Mouse (Mus musculus): ENCODE measurements around the gene Atp2a1. TPM values are rescaled to one million over a fixed set of nuclear protein-coding genes. Genes with fewer than 3 reads are reported as not detected.
A peak's percentile ranks its signal among the peaks of the same experiment; 100 is the strongest.

Atp2a1 gene
- polyA plus RNA-seq, 2 experiments = 0.16 TPM; not detected in 1

DNA sequence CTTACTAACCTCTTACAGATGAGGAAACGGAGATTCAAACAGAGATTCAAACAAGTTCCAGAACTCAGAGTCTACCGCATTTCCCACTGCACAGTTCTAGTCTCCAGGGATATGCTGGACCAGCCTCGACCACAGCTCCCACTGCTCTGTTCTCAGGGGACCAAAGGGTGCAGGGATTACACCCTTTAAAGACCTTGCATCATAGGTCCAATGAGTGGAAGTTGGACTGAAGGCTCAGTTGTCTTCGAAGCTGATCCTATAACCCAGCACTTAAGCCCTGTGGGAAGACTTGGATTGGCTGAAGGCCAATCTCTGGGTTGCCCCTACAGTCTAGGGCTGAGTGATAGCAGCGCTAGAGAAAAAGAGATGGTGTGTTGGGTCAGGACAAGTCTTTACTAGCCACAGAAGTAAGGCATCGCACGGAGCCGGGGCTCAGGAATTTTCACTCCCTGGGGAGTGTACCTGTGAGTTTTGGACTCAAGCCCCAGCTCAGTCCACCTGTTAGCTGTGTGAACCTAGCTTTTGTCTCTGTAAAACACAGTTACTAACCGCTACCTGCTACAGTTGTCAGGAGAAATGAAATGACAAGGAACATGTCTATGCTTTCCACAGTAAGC is 10.7 kb upstream of the Atp2a1 start:
- H3K9me3 ChIP-seq (ENCODE audit: control insufficient read depth, low read length) = no peaks in the 10 kb centered on the region
- H3K36me3 ChIP-seq (replicated peaks; ENCODE audit: control insufficient read depth, insufficient read depth, low read depth) = no peaks in the 10 kb centered on the region; the same call in 1 of the 2 replicates
- peaks cover 4 to 15% of the 10 kb centered on the region in 2 experiments for H3K4me1 ChIP-seq (replicated peaks; ENCODE audit: control insufficient read depth in 2 of 2, insufficient read depth in 2 of 2, low read length in 1 of 2)
- H3K9ac ChIP-seq (replicated peaks) = no peak overlapping the region
- no peak for DNase-seq (ENCODE audit: low read depth in 3 of 3, low spot score in 3 of 3)
- TF ChIP-seq EP300 (IDR thresholded peaks at IDR 0.05; ENCODE audit: low read depth) (no peak), CTCF (IDR thresholded peaks at IDR 0.05; ENCODE audit: low read depth) (no peak)
- no peaks in the 10 kb centered on the region for H3K27me3 ChIP-seq (ENCODE audit: control insufficient read depth, insufficient read depth, low read length)
- H3K27ac ChIP-seq = no peak overlapping the region
- peak overlapping the region; percentile 92 for H3K4me2 ChIP-seq (ENCODE audit: low read depth)
- 79% methylated on average over 9 of the region's 9 CpGs for WGBS (ENCODE audit: insufficient replicate concordance)
- no peak for ATAC-seq (ENCODE audit: insufficient read depth)
- peak overlapping the region; percentile 88 to 100; a peak in 3 of 4 replicates for H3K4me3 ChIP-seq (ENCODE audit: insufficient read depth in 1 of 2, low read depth in 2 of 2, low read length in 2 of 2)

DNA sequence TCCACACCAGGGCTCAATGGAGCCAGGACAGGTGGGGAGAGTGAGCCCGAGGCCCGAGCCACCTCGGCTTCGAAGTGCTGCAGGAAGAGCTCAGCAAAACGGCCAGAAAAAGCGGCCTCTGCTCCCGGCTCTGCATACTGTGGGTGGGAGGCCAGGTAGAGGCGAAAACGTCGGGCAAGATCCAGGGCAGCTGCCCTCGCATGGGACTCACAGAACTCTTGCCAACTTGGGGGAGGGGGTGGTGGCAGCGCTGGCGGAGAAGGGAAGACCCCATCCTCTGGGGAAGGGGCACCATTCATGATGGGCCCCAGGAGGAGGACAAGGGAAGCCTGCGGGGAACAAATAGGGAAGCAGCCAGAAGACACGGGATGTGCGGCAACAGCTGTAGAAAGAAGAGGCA is 9.8 kb upstream of the Atp2a1 start:
- no peak for ATAC-seq (ENCODE audit: insufficient read depth)
- DNase-seq (ENCODE audit: low read depth in 3 of 3, low spot score in 3 of 3) = no peak
- Histone ChIP-seq H3K4me2 (ENCODE audit: low read depth) (peak overlapping the region; percentile 92; the same call in 1 of the 2 replicates), H3K9me3 (ENCODE audit: control insufficient read depth, low read length) (no peaks in the 10 kb centered on the region), H3K9ac (replicated peaks) (no peak overlapping the region), H3K4me1 (replicated peaks; ENCODE audit: control insufficient read depth in 2 of 2, insufficient read depth in 2 of 2, low read length in 1 of 2) (peaks cover 4 to 15% of the 10 kb centered on the region in 2 experiments), H3K36me3 (replicated peaks; ENCODE audit: control insufficient read depth, insufficient read depth, low read depth) (no peaks in the 10 kb centered on the region; the same call in 1 of the 2 replicates), H3K27ac (no peak overlapping the region), H3K27me3 (ENCODE audit: control insufficient read depth, insufficient read depth, low read length) (no peaks in the 10 kb centered on the region), H3K4me3 (ENCODE audit: insufficient read depth in 1 of 2, low read depth in 2 of 2, low read length in 2 of 2) (no peak overlapping the region)
- TF ChIP-seq CTCF (IDR thresholded peaks at IDR 0.05; ENCODE audit: low read depth) = no peak
- 41% methylated on average over 16 of the region's 16 CpGs for WGBS (ENCODE audit: insufficient replicate concordance)

DNA sequence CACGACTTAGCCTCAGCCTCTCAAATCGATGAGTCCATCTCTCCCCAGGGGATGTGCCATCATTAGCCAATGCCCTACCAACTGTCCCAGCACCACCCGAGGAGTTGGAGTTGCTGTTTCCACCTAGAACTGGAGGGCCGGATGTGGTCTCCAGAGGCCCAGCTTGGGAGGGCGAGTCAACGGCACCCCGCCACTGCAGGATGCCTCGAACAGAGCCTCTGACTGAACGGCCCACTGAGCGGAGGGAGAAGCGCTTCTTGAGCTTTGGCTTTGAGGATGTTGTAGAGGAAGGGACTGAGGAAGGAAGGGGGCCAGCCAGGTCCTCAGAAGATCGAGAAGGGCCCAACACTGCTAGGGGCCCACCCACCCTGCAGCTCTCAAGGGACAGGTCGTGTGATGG is 9.4 kb upstream of the Atp2a1 start:
- ATAC-seq (ENCODE audit: insufficient read depth) (no peak), DNase-seq (ENCODE audit: low read depth in 3 of 3, low spot score in 3 of 3) (no peak)
- Histone ChIP-seq H3K27ac (no peak overlapping the region), H3K36me3 (replicated peaks; ENCODE audit: control insufficient read depth, insufficient read depth, low read depth) (no peaks in the 10 kb centered on the region; the same call in 1 of the 2 replicates), H3K9ac (replicated peaks) (no peak overlapping the region), H3K4me3 (ENCODE audit: insufficient read depth in 1 of 2, low read depth in 2 of 2, low read length in 2 of 2) (no peak overlapping the region), H3K4me2 (ENCODE audit: low read depth) (no peak overlapping the region; the same call in 1 of the 2 replicates), H3K27me3 (ENCODE audit: control insufficient read depth, insufficient read depth, low read length) (no peaks in the 10 kb centered on the region), H3K9me3 (ENCODE audit: control insufficient read depth, low read length) (no peaks in the 10 kb centered on the region), H3K4me1 (replicated peaks; ENCODE audit: control insufficient read depth in 2 of 2, insufficient read depth in 2 of 2, low read length in 1 of 2) (peaks cover 4 to 15% of the 10 kb centered on the region in 2 experiments)
- 34% methylated on average over 13 of the region's 13 CpGs for WGBS (ENCODE audit: insufficient replicate concordance)
- TF ChIP-seq CTCF (IDR thresholded peaks at IDR 0.05; ENCODE audit: low read depth) (no peak), EP300 (IDR thresholded peaks at IDR 0.05; ENCODE audit: low read depth) (no peak)

DNA sequence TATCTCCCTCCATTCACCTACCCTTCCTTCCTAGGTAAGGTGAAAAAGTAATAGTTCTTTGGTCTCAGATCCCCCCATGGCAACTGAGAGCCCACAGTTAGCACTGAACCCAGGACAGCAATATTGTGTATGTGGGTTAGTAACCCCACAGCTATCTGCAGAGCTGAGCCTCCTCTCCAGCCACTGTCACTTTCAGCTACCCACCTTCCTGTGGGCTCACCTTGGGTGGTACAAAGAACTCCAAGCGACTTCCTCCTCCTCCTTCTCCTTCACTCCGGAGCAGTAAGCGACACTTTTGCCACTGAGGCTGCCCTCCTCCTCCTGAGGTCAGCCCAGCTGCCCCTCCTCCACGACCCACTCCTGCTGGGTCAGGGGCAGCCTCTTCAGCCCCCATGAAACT is 8.9 kb upstream of the Atp2a1 start:
- TF ChIP-seq CTCF (IDR thresholded peaks at IDR 0.05; ENCODE audit: low read depth) (no peak), EP300 (IDR thresholded peaks at IDR 0.05; ENCODE audit: low read depth) (no peak)
- no peak overlapping the region for H3K4me2 ChIP-seq (ENCODE audit: low read depth)
- ATAC-seq (ENCODE audit: insufficient read depth) (no peak), DNase-seq (ENCODE audit: low read depth in 3 of 3, low spot score in 3 of 3) (no peak)
- no peaks in the 10 kb centered on the region for H3K27me3 ChIP-seq (ENCODE audit: control insufficient read depth, insufficient read depth, low read length)
- H3K4me1 ChIP-seq (replicated peaks; ENCODE audit: control insufficient read depth in 2 of 2, insufficient read depth in 2 of 2, low read length in 1 of 2) = peaks cover 4 to 15% of the 10 kb centered on the region in 2 experiments
- no peaks in the 10 kb centered on the region; the same call in 1 of the 2 replicates for H3K36me3 ChIP-seq (replicated peaks; ENCODE audit: control insufficient read depth, insufficient read depth, low read depth)
- H3K27ac ChIP-seq = no peak overlapping the region
- H3K9me3 ChIP-seq (ENCODE audit: control insufficient read depth, low read length) = no peaks in the 10 kb centered on the region
- H3K9ac ChIP-seq (replicated peaks) = no peak overlapping the region
- WGBS (ENCODE audit: insufficient replicate concordance) = 34% methylated on average over 4 of the region's 4 CpGs
- H3K4me3 ChIP-seq (ENCODE audit: insufficient read depth in 1 of 2, low read depth in 2 of 2, low read length in 2 of 2) = no peak overlapping the region

DNA sequence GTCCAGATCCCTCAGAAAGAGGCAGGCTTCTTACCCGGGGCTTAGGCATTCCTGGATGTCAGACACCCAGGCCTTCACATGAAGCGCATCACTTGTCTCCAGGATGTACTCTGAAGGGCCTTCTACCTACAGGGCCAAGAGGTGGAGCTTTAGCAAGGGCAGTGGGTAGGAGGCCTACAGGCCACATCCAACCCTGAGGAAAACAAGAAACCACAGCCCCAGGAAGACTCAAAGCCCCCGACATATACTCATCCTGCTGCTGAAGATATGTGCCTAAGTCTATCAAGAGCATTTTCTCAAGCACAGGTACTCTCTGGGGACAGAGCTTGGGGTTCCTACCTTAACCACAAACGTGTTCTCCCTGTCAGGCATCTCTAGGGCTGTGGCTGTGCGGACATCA is 8.5 kb upstream of the Atp2a1 start:
- TF ChIP-seq CTCF (IDR thresholded peaks at IDR 0.05; ENCODE audit: low read depth) (no peak), EP300 (IDR thresholded peaks at IDR 0.05; ENCODE audit: low read depth) (no peak)
- Histone ChIP-seq H3K4me2 (ENCODE audit: low read depth) (no peak overlapping the region), H3K27ac (no peak overlapping the region), H3K4me3 (ENCODE audit: insufficient read depth in 1 of 2, low read depth in 2 of 2, low read length in 2 of 2) (no peak overlapping the region), H3K9me3 (ENCODE audit: control insufficient read depth, low read length) (no peaks in the 10 kb centered on the region), H3K36me3 (replicated peaks; ENCODE audit: control insufficient read depth, insufficient read depth, low read depth) (no peaks in the 10 kb centered on the region; the same call in 1 of the 2 replicates), H3K27me3 (ENCODE audit: control insufficient read depth, insufficient read depth, low read length) (no peaks in the 10 kb centered on the region), H3K4me1 (replicated peaks; ENCODE audit: control insufficient read depth in 2 of 2, insufficient read depth in 2 of 2, low read length in 1 of 2) (peaks cover 3 to 19% of the 10 kb centered on the region in 2 experiments), H3K9ac (replicated peaks) (no peak overlapping the region)
- ATAC-seq (ENCODE audit: insufficient read depth) = no peak
- no peak for DNase-seq (ENCODE audit: low read depth in 3 of 3, low spot score in 3 of 3)
- 68% methylated on average over 5 of the region's 5 CpGs for WGBS (ENCODE audit: insufficient replicate concordance)
